Mouse (Mus musculus) liver, adult 2 months (tissue): Measurements from ENCODE around the gene Il18rap.

ENCODE experiments used
- CTCF ChIP-seq: fragments of 200-500 bp; IDR thresholded peaks from 2 replicates; pipeline ENCODE4 v1.5.1; 2011; ENCODE audit warnings: low read depth, low read length, control low read depth
- POLR2A ChIP-seq: fragments of 200-500 bp; IDR thresholded peaks from 2 replicates; pipeline ENCODE4 v1.6.1; 2011; ENCODE audit warnings: low read length, control low read depth; ENCODE audit not compliant: insufficient read depth; ENCODE audit errors: extremely low read depth

- TF ChIP-seq CTCF = no peak
- TF ChIP-seq POLR2A = no peak
Measured at GRCm38 (mm10) chr1:40474336-40474735, 40.8 kb upstream of the Il18rap start.
